Mouse (Mus musculus): ENCODE results near the gene Slc22a5. TPM values are rescaled to one million over a fixed set of nuclear protein-coding genes. Genes with fewer than 3 reads are reported as not detected.

The Slc22a5 gene
- polyA plus RNA-seq, 1 experiment from 2014 or later, result 40.5 TPM

GRCm38 (mm10) chr11:53900991-53901390, 9.5 kb upstream of the Slc22a5 start:
- Histone ChIP-seq H3K9ac (ENCODE audit: low read depth, low read length) (no peak overlapping the region), H3K4me3 (ENCODE audit: low read depth, low read length) (no peak overlapping the region), H3K4me1 (replicated peaks; ENCODE audit: control insufficient read depth, insufficient read depth, low read length) (peaks cover 6% of the 10 kb centered on the region), H3K9me3 (ENCODE audit: control insufficient read depth) (no peaks in the 10 kb centered on the region), H3K27me3 (replicated peaks; ENCODE audit: control insufficient read depth, insufficient read depth, low read length) (no peaks in the 10 kb centered on the region), H3K4me2 (replicated peaks; ENCODE audit: low read depth) (no peak overlapping the region), H3K27ac (ENCODE audit: low read depth, low read length) (no peak overlapping the region), H3K36me3 (ENCODE audit: control insufficient read depth, insufficient read depth) (no peaks in the 10 kb centered on the region)
- 31% methylated on average over 1 of the region's 1 CpGs for WGBS
- no peak for TF ChIP-seq CTCF (IDR thresholded peaks at IDR 0.05; ENCODE audit: low read depth)
- no peak for ATAC-seq

- WGBS, result 87% methylated on average over 6 of the region's 6 CpGs
- TF ChIP-seq CTCF (IDR thresholded peaks at IDR 0.05; ENCODE audit: low read depth), result no peak
- Histone ChIP-seq H3K36me3 (ENCODE audit: control insufficient read depth, insufficient read depth) (no peaks in the 10 kb centered on the region), H3K4me3 (ENCODE audit: low read depth, low read length) (no peak overlapping the region), H3K4me1 (replicated peaks; ENCODE audit: control insufficient read depth, insufficient read depth, low read length) (peaks cover 2% of the 10 kb centered on the region), H3K27me3 (replicated peaks; ENCODE audit: control insufficient read depth, insufficient read depth, low read length) (no peaks in the 10 kb centered on the region), H3K4me2 (replicated peaks; ENCODE audit: low read depth) (no peak overlapping the region), H3K9me3 (ENCODE audit: control insufficient read depth) (no peaks in the 10 kb centered on the region), H3K9ac (ENCODE audit: low read depth, low read length) (no peak overlapping the region), H3K27ac (ENCODE audit: low read depth, low read length) (no peak overlapping the region)
- ATAC-seq, result no peak
These were observed 8.5 kb upstream of the Slc22a5 start for GRCm38 (mm10) chr11:53899981-53900380.

- Histone ChIP-seq H3K9ac (ENCODE audit: low read depth, low read length) (no peak overlapping the region), H3K36me3 (ENCODE audit: control insufficient read depth, insufficient read depth) (no peaks in the 10 kb centered on the region), H3K9me3 (ENCODE audit: control insufficient read depth) (no peaks in the 10 kb centered on the region), H3K4me2 (replicated peaks; ENCODE audit: low read depth) (no peak overlapping the region), H3K4me3 (ENCODE audit: low read depth, low read length) (no peak overlapping the region), H3K27me3 (replicated peaks; ENCODE audit: control insufficient read depth, insufficient read depth, low read length) (no peaks in the 10 kb centered on the region), H3K4me1 (replicated peaks; ENCODE audit: control insufficient read depth, insufficient read depth, low read length) (no peaks in the 10 kb centered on the region; the same call in 1 of the 2 replicates), H3K27ac (ENCODE audit: low read depth, low read length) (no peak overlapping the region)
- 51% methylated on average over 3 of the region's 3 CpGs for WGBS
- ATAC-seq, result no peak
- TF ChIP-seq CTCF (IDR thresholded peaks at IDR 0.05; ENCODE audit: low read depth), result no peak
These were observed 7.5 kb upstream of the Slc22a5 start for GRCm38 (mm10) chr11:53899004-53899403.

GRCm38 (mm10) chr11:53896935-53897334, 5.5 kb upstream of the Slc22a5 start:
- H3K36me3 ChIP-seq (ENCODE audit: control insufficient read depth, insufficient read depth), result no peaks in the 10 kb centered on the region
- H3K9me3 ChIP-seq (ENCODE audit: control insufficient read depth), result no peaks in the 10 kb centered on the region
- no peak for TF ChIP-seq CTCF (IDR thresholded peaks at IDR 0.05; ENCODE audit: low read depth)
- no peak overlapping the region for H3K9ac ChIP-seq (ENCODE audit: low read depth, low read length)
- H3K27me3 ChIP-seq (replicated peaks; ENCODE audit: control insufficient read depth, insufficient read depth, low read length), result no peaks in the 10 kb centered on the region
- no peak overlapping the region for H3K4me3 ChIP-seq (ENCODE audit: low read depth, low read length)
- H3K4me1 ChIP-seq (replicated peaks; ENCODE audit: control insufficient read depth, insufficient read depth, low read length), result peaks cover 3% of the 10 kb centered on the region; the same call in 1 of the 2 replicates
- H3K4me2 ChIP-seq (replicated peaks; ENCODE audit: low read depth), result no peak overlapping the region
- peak; percentile 55 for ATAC-seq
- 29% methylated on average over 6 of the region's 6 CpGs for WGBS
- 0 out of 2 replicates have a peak overlapping the region, but pooled peaks have one; percentile 15 for H3K27ac ChIP-seq (ENCODE audit: low read depth, low read length)

- no peaks in the 10 kb centered on the region for H3K27me3 ChIP-seq (replicated peaks; ENCODE audit: control insufficient read depth, insufficient read depth, low read length)
- 67% methylated on average over 2 of the region's 2 CpGs for WGBS
- no peak for TF ChIP-seq CTCF (IDR thresholded peaks at IDR 0.05; ENCODE audit: low read depth)
- no peaks in the 10 kb centered on the region for H3K9me3 ChIP-seq (ENCODE audit: control insufficient read depth)
- peak overlapping the region; percentile 46; the same call in 1 of the 2 replicates for H3K27ac ChIP-seq (ENCODE audit: low read depth, low read length)
- H3K4me3 ChIP-seq (ENCODE audit: low read depth, low read length), result no peak overlapping the region
- ATAC-seq, result no peak
- no peak overlapping the region for H3K9ac ChIP-seq (ENCODE audit: low read depth, low read length)
- no peak overlapping the region for H3K4me2 ChIP-seq (replicated peaks; ENCODE audit: low read depth)
- H3K36me3 ChIP-seq (ENCODE audit: control insufficient read depth, insufficient read depth), result no peaks in the 10 kb centered on the region
- H3K4me1 ChIP-seq (replicated peaks; ENCODE audit: control insufficient read depth, insufficient read depth, low read length), result peaks cover 7% of the 10 kb centered on the region; the same call in 1 of the 2 replicates
These were observed 2.0 kb upstream of the Slc22a5 start for GRCm38 (mm10) chr11:53893451-53893850.

- Histone ChIP-seq H3K36me3 (ENCODE audit: control insufficient read depth, insufficient read depth) (no peaks in the 10 kb centered on the region), H3K27ac (ENCODE audit: low read depth, low read length) (peak overlapping the region; percentile 46; the same call in 1 of the 2 replicates), H3K27me3 (replicated peaks; ENCODE audit: control insufficient read depth, insufficient read depth, low read length) (no peaks in the 10 kb centered on the region), H3K4me2 (replicated peaks; ENCODE audit: low read depth) (no peak overlapping the region), H3K4me1 (replicated peaks; ENCODE audit: control insufficient read depth, insufficient read depth, low read length) (peaks cover 7% of the 10 kb centered on the region; the same call in 1 of the 2 replicates), H3K9ac (ENCODE audit: low read depth, low read length) (no peak overlapping the region), H3K9me3 (ENCODE audit: control insufficient read depth) (no peaks in the 10 kb centered on the region), H3K4me3 (ENCODE audit: low read depth, low read length) (no peak overlapping the region)
- ATAC-seq, result no peak
- 30% methylated on average over 9 of the region's 9 CpGs for WGBS
- no peak for TF ChIP-seq CTCF (IDR thresholded peaks at IDR 0.05; ENCODE audit: low read depth)
These were observed 1.4 kb upstream of the Slc22a5 start for GRCm38 (mm10) chr11:53892716-53893416.

All from intestine, postnatal 0 days (tissue).